Mouse (Mus musculus) brain, embryonic 14.5 days (tissue): Measurements from ENCODE around the gene Ptchd1.

Source experiments
- CTCF ChIP-seq: fragments of 200-500 bp; IDR thresholded peaks from 2 replicates; pipeline ENCODE4 v1.5.1; 2012; ENCODE audit warnings: inconsistent platforms, mild to moderate bottlenecking, moderate library complexity, borderline replicate concordance; ENCODE audit not compliant: insufficient read depth, insufficient read length; ENCODE audit errors: extremely low read depth
- POLR2A ChIP-seq: fragments of 200-500 bp; IDR thresholded peaks from 2 replicates; pipeline ENCODE4 v1.6.1; 2012; ENCODE audit warnings: mild to moderate bottlenecking, inconsistent platforms, borderline replicate concordance; ENCODE audit not compliant: poor library complexity, insufficient read depth, insufficient read length, severe bottlenecking; ENCODE audit errors: extremely low read depth

- TF ChIP-seq CTCF (no peak), POLR2A (no peak)
These were observed 51.2 kb downstream of the Ptchd1 start for GRCm38 (mm10) chrX:155572396-155572795.
